Mouse (Mus musculus): ENCODE measurements around the gene Ppib. TPM values are rescaled to one million over a fixed set of nuclear protein-coding genes. Genes with fewer than 3 reads are reported as not detected.
A peak's percentile ranks its signal among the peaks of the same experiment; 100 is the strongest.

Gene Ppib
- total RNA-seq (2015; ENCODE audit: low replicate concordance): 181 and 260 TPM in 2 replicates
- 219 and 274 TPM in 2 replicates for total RNA-seq (2017; ENCODE audit: low replicate concordance)

- ATAC-seq (replicated peaks; ENCODE audit: low FRiP score, poor library complexity, severe bottlenecking): peak; percentile 96
Measured at GRCm38 (mm10) chr9:66059583-66060307, at the start of gene Ppib. TSS of gene Ppib (plus strand) at chr9:66060222.

DNA sequence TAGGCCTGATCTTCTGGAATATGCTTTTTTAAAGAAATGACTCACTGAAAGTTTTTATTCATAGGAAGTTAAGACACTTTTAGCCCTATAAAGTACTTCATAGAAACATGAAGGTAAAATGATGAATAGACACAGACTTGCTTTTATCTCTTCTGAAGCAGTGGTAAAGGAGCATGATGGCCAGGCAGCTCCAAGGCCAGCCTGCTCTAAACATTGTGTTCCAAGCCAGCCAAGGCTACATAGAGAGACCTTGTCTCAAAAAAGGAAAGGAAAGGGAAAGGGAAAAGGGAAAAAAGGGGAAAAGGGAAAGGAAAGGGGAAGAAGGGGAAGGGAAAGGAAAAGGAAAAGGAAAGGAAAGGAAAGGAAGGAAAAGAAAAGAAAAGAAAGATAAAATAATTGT, 39.4 kb upstream of the Ppib start:
- ATAC-seq (replicated peaks; ENCODE audit: low FRiP score, poor library complexity, severe bottlenecking): no peak

- ATAC-seq (replicated peaks; ENCODE audit: low FRiP score, poor library complexity, severe bottlenecking): no peak
Measured at GRCm38 (mm10) chr9:66038082-66038481, 21.9 kb upstream of the Ppib start.

GRCm38 (mm10) chr9:66038581-66038980, 21.4 kb upstream of the Ppib start:
- no peak for ATAC-seq (replicated peaks; ENCODE audit: low FRiP score, poor library complexity, severe bottlenecking)

- no peak for ATAC-seq (replicated peaks; ENCODE audit: low FRiP score, poor library complexity, severe bottlenecking)
Measured at GRCm38 (mm10) chr9:66039290-66039689, 20.7 kb upstream of the Ppib start.

DNA sequence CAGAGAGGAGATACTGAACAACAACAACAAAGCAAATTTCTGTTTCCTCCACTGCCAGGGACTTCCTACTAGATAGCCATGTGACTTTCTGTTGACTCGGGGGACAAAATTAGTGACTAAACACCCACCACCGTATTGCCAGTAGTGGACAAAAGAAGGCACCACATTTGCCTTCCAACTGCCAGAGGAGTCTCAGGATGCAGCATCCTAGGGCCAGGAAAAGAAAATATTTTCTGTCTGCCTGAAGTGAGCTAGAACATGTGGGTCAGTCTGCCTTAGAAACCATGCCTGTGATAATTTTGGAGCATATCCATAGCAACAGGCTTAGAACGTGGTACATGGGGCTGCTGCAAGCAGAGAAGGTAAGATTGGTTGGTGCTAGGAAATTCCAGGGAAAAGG, 19.2 kb upstream of the Ppib start:
- ATAC-seq (replicated peaks; ENCODE audit: low FRiP score, poor library complexity, severe bottlenecking): no peak

DNA sequence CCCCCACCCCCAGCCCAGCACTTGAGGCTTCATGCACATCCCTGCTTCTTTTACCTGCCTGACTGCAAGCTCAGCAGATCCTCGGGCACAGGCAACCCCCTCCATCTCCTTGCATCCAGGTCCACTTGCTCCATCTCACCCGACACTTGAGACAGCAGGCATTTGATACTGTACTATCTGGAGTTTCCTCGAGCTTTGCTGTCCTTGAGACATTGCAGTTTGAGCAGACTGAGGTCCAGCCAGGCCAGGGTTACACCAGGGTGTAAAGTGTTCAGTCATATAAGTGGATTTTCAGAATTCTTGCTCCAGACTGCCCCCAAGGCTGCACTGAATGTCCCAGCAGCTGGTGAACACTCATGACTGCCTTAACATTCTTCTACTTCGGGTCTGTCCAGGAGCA, 17.7 kb upstream of the Ppib start:
- ATAC-seq (replicated peaks; ENCODE audit: low FRiP score, poor library complexity, severe bottlenecking): no peak

DNA sequence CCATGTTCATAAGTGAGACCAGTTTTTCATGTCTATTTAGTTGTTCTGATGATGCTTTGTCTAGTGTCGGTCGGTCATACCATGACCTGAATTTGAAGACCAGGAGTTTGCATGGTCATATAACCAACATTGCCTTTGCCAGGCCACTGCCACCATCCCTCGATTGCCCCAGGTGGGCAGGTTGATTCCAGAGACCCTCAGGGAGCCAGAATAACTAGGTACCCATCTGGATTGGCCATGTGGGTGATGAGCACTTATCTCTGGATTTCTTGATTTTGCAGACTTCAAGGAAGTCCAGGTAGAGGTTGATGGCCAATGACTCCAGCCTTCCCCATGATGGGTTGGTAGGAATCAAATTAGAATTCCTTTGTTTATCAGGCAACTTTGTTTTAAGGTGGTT, 16.8 kb upstream of the Ppib start:
- no peak for ATAC-seq (replicated peaks; ENCODE audit: low FRiP score, poor library complexity, severe bottlenecking)

DNA sequence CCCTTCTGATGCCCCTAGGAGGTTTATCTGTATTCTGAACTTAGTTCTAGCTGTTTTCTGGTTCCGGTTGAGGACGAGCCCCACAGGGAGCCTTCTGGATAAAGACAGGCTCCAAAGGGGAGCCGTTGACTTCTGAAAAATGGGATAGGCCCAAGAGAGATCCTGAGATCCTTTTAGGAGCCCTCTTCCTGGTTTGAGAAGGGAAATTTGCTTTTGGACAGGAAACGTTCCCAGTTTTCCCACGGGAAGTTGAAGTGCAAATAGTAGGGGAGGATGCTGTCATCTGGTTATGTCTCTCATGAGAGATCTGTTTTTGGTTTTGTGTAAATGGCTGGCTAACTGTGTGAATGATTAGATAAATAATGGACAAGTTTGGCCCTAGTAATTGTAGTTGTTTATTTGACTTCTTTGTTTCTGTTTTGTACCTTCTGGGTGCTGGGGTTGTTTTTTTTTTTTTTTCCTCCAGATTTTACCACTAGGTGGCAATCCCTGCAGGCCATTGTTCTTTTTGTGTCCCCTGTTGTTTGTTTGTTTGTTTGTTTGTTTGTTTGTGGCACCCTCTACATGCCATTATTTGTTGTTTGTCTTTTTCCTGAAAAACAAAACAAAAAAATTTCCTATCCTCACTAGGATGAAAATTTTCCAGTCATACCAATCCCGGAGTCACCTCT, 10.0 kb upstream of the Ppib start:
- ATAC-seq (replicated peaks; ENCODE audit: low FRiP score, poor library complexity, severe bottlenecking): no peak

GRCm38 (mm10) chr9:66051493-66051892, 8.5 kb upstream of the Ppib start:
- ATAC-seq (replicated peaks; ENCODE audit: low FRiP score, poor library complexity, severe bottlenecking): no peak

DNA sequence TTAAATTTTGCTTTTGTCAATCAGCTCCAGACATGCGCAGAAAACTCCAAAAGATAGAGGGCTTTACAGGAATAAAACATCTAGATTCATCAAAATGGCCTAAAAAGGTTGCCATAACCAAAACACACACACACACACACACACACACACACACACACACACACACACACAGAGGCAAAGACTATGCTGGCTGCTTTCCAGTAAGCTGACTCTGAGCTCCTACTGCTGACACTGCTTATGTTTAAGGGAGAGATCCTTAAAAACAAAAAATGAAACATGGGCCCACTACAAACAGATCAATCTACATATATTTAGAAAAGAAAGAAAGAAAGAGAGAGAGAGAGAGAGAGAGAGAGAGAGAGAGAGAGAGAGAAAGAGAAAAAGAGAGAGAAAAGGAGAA, 7.3 kb upstream of the Ppib start:
- no peak for ATAC-seq (replicated peaks; ENCODE audit: low FRiP score, poor library complexity, severe bottlenecking)

DNA sequence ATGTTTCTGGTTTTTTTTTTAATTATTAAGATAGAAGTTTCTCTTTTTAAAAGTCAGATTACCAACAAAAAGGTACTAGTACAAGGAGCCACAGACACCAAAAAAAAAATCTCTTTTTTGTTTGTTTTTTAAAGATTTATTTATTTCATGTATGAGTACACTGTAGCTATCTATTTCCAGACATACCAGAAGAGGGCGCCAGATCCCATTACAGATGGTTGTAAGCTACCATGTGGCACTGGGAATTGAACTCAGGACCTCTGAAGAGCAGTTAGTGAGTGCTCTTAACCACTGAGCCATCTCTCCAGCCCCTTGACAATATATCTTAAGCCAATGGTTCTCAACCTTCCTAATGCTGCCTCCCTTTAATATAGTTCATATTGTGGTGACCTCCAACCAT, 6.4 kb upstream of the Ppib start:
- ATAC-seq (replicated peaks; ENCODE audit: low FRiP score, poor library complexity, severe bottlenecking): no peak

DNA sequence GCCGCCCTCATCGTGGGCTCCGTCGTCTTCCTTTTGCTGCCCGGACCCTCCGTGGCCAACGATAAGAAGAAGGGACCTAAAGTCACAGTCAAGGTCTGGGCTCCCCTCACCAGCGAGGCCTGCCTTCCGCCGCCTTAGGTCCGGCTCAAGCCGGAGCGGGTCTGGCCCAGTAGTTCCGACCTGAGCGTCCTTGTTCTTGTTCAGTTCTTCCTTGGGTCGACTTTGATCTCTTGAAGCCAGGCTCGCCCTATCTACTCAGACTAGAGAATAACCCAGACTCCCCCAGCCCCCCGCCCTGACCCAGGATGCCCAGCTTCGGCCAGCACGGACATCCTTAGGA, 256 bp downstream of the Ppib start:
- peak; percentile 53 for ATAC-seq (replicated peaks; ENCODE audit: low FRiP score, poor library complexity, severe bottlenecking)

GRCm38 (mm10) chr9:66060986-66061385, 964 bp downstream of the Ppib start:
- no peak for ATAC-seq (replicated peaks; ENCODE audit: low FRiP score, poor library complexity, severe bottlenecking)

GRCm38 (mm10) chr9:66061656-66062055, 1.6 kb downstream of the Ppib start:
- no peak for ATAC-seq (replicated peaks; ENCODE audit: low FRiP score, poor library complexity, severe bottlenecking)

GRCm38 (mm10) chr9:66063446-66063845, 3.4 kb downstream of the Ppib start:
- no peak for ATAC-seq (replicated peaks; ENCODE audit: low FRiP score, poor library complexity, severe bottlenecking)

- no peak for ATAC-seq (replicated peaks; ENCODE audit: low FRiP score, poor library complexity, severe bottlenecking)
Measured at GRCm38 (mm10) chr9:66064316-66064715, 4.3 kb downstream of the Ppib start.

GRCm38 (mm10) chr9:66066791-66067190, 6.8 kb downstream of the Ppib start:
- ATAC-seq (replicated peaks; ENCODE audit: low FRiP score, poor library complexity, severe bottlenecking): no peak

GRCm38 (mm10) chr9:66067542-66067941, 7.5 kb downstream of the Ppib start:
- ATAC-seq (replicated peaks; ENCODE audit: low FRiP score, poor library complexity, severe bottlenecking): peak; percentile 42

- no peak for ATAC-seq (replicated peaks; ENCODE audit: low FRiP score, poor library complexity, severe bottlenecking)
Measured at GRCm38 (mm10) chr9:66068056-66068455, 8.0 kb downstream of the Ppib start.

- peak; percentile 47 for ATAC-seq (replicated peaks; ENCODE audit: low FRiP score, poor library complexity, severe bottlenecking)
Measured at GRCm38 (mm10) chr9:66068971-66069391, 9.0 kb downstream of the Ppib start.

DNA sequence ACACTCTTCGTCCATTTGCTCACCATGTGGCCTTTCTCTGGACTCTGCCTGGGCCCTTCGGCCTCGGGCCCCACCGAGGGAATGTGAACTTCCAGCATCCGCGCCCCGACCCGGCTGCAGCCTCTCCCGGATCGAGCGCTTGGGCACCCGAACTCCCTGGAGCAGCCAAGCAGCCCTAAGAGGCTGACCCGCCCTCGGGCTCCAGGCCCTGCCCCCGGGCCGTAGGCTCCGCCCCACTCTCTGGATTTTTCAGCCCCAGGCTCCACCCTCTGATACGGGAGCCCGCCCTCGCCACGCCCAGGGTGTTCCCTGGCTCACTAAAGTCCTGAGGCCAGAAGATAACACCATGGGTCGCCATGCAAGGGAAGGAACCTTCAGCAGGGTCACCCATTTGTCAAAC, 9.6 kb downstream of the Ppib start, which contains the start of gene Snx22:
Gene Snx22 (minus strand): TSS at position 137 of the 400 bp plus-strand sequence.
- ATAC-seq (replicated peaks; ENCODE audit: low FRiP score, poor library complexity, severe bottlenecking): peak; percentile 87

All from erythroid progenitor cell, adult 5-6 weeks (primary cell).